Mouse (Mus musculus) heart, postnatal 0 days (tissue): Measurements from ENCODE around the gene Arsb.

Source experiments
- CTCF ChIP-seq: IDR thresholded peaks from 2 replicates; pipeline ENCODE4 v1.5.1; 2016; ENCODE audit warnings: antibody characterized with exemption, control low read depth, low read depth
- EP300 ChIP-seq: IDR thresholded peaks from 2 replicates; pipeline ENCODE4 v1.6.1; 2016; ENCODE audit warnings: antibody characterized with exemption, low read depth

GRCm38 (mm10) chr13:93899378-93900256 lies 128.2 kb downstream of the Arsb start:
- no peak for TF ChIP-seq CTCF
- no peak for TF ChIP-seq EP300
